Mouse (Mus musculus) forebrain, embryonic 16.5 days (tissue): ENCODE results near the gene Nkain2. TPM values are rescaled to one million over a fixed set of nuclear protein-coding genes. Genes with fewer than 3 reads are reported as not detected.
A peak's percentile ranks its signal among the peaks of the same experiment; 100 is the strongest.

ENCODE experiments used
- ATAC-seq: fragments of 200-750 bp; cut with Nextera tagmentation; 2 replicates; pipeline ENCODE4 v1.8.0; 2017; ENCODE audit warnings: mild to moderate bottlenecking, moderate library complexity
- H3K27ac ChIP-seq: fragments of 300-500 bp; sonication (generic); 2 replicates; pipeline ENCODE4 v1.5.1; 2014; ENCODE audit warnings: low read length, control low read depth
- H3K27me3 ChIP-seq: fragments of 300-500 bp; sonication (generic); replicated peaks from 2 replicates; pipeline ENCODE4 v1.6.1; 2014; ENCODE audit warnings: low read length; ENCODE audit not compliant: control insufficient read depth, insufficient read depth
- H3K36me3 ChIP-seq: fragments of 300-500 bp; sonication (generic); 2 replicates; pipeline ENCODE4 v1.6.1; 2014; ENCODE audit not compliant: control insufficient read depth, insufficient read depth
- H3K4me1 ChIP-seq: fragments of 300-500 bp; sonication (generic); replicated peaks from 2 replicates; pipeline ENCODE4 v1.6.1; 2014; ENCODE audit warnings: low read length; ENCODE audit not compliant: control insufficient read depth, insufficient read depth
- H3K4me2 ChIP-seq: fragments of 300-500 bp; sonication (generic); 2 replicates; pipeline ENCODE4 v1.6.1; 2014; ENCODE audit warnings: mild to moderate bottlenecking, low read length, control low read depth
- H3K4me3 ChIP-seq: fragments of 300-500 bp; sonication (generic); replicated peaks from 2 replicates; pipeline ENCODE4 v1.5.1; 2014; ENCODE audit warnings: mild to moderate bottlenecking, low read length, control low read depth
- H3K9ac ChIP-seq: fragments of 300-500 bp; sonication (generic); replicated peaks from 2 replicates; pipeline ENCODE4 v1.6.1; 2014; ENCODE audit warnings: low read depth, low read length, control low read depth
- H3K9me3 ChIP-seq: fragments of 300-500 bp; sonication (generic); 2 replicates; pipeline ENCODE4 v1.6.1; 2016; ENCODE audit warnings: low read length; ENCODE audit not compliant: control insufficient read depth
- WGBS: fragments of 180-500 bp; shearing (Covaris S2); extraction: QIAGEN DNeasy Blood & Tissue Kit; methylation state at CpG from one replicate; pipeline ENCODE4 v1.1.7; 2014; 5-methylcytosine and 5-hydroxymethylcytosine counted together
- polyA plus RNA-seq: library from polyadenylated mRNA; unstranded; fragments of >200 nt; fragmentation: Nextera tagmentation; extraction: Ambion mirVana; gene quantifications from 2 replicates; pipeline ENCODE4 v1.2.1, GENCODE M21; 2015

Gene Nkain2
- polyA plus RNA-seq, 1 experiment from 2014 or later, result 16.8 TPM

GRCm38 (mm10) chr10:32301024-32301597, 589.2 kb downstream of the Nkain2 start:
- Histone ChIP-seq H3K27ac (no peak overlapping the region), H3K4me3 (no peak overlapping the region), H3K9ac (no peak overlapping the region), H3K36me3 (no peaks in the 10 kb centered on the region), H3K9me3 (no peaks in the 10 kb centered on the region), H3K4me2 (no peak overlapping the region), H3K4me1 (no peaks in the 10 kb centered on the region), H3K27me3 (no peaks in the 10 kb centered on the region)
- no peak for ATAC-seq
- WGBS, result 84% methylated on average over 3 of the region's 3 CpGs

- Histone ChIP-seq H3K4me2 (no peak overlapping the region), H3K27me3 (no peaks in the 10 kb centered on the region), H3K36me3 (no peaks in the 10 kb centered on the region), H3K4me3 (no peak overlapping the region), H3K9ac (no peak overlapping the region), H3K9me3 (no peaks in the 10 kb centered on the region), H3K4me1 (no peaks in the 10 kb centered on the region), H3K27ac (no peak overlapping the region)
- ATAC-seq, result no peak
- 64% methylated on average over 2 of the region's 2 CpGs for WGBS
Observed at GRCm38 (mm10) chr10:32290487-32290886, 599.8 kb downstream of the Nkain2 start.

DNA sequence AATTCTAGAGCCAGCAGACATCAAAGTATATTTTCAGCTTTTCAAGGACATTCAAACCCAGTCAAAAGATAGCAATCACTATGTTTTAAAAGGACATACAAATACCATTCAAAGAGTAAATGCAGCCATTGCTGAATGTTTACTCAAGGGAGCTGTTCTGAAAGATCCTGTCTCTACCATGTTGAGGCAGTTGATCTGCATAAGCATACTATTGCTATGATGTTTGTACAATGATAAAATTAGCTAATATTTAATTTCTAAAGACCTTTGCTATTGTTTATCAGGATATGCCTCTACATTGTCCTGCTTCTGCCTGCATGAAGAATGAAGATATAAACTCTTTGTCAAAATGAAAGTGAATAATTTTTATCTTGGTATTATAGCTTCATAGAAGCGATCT, 606.6 kb downstream of the Nkain2 start:
- no peak overlapping the region for H3K9ac ChIP-seq
- no peak overlapping the region for H3K4me3 ChIP-seq
- H3K36me3 ChIP-seq, result no peaks in the 10 kb centered on the region
- 93% methylated on average over 1 of the region's 1 CpGs for WGBS
- no peak overlapping the region for H3K27ac ChIP-seq
- H3K4me2 ChIP-seq, result no peak overlapping the region
- no peaks in the 10 kb centered on the region for H3K4me1 ChIP-seq
- H3K27me3 ChIP-seq, result no peaks in the 10 kb centered on the region
- no peaks in the 10 kb centered on the region for H3K9me3 ChIP-seq
- no peak for ATAC-seq

- no peak overlapping the region for H3K4me2 ChIP-seq
- no peaks in the 10 kb centered on the region for H3K9me3 ChIP-seq
- no peak for ATAC-seq
- WGBS, result 69% methylated on average over 4 of the region's 4 CpGs
- H3K9ac ChIP-seq, result no peak overlapping the region
- H3K27ac ChIP-seq, result no peak overlapping the region
- no peak overlapping the region for H3K4me3 ChIP-seq
- no peaks in the 10 kb centered on the region for H3K36me3 ChIP-seq
- no peaks in the 10 kb centered on the region for H3K27me3 ChIP-seq
- H3K4me1 ChIP-seq, result no peaks in the 10 kb centered on the region
Observed at GRCm38 (mm10) chr10:32243266-32243882, 646.9 kb downstream of the Nkain2 start.

- Histone ChIP-seq H3K4me1 (no peaks in the 10 kb centered on the region), H3K36me3 (no peaks in the 10 kb centered on the region), H3K4me2 (no peak overlapping the region), H3K27ac (no peak overlapping the region), H3K9me3 (no peaks in the 10 kb centered on the region), H3K9ac (no peak overlapping the region), H3K4me3 (no peak overlapping the region), H3K27me3 (no peaks in the 10 kb centered on the region)
- ATAC-seq, result peak; percentile 81
Observed at GRCm38 (mm10) chr10:32241168-32241567, 649.1 kb downstream of the Nkain2 start.

DNA sequence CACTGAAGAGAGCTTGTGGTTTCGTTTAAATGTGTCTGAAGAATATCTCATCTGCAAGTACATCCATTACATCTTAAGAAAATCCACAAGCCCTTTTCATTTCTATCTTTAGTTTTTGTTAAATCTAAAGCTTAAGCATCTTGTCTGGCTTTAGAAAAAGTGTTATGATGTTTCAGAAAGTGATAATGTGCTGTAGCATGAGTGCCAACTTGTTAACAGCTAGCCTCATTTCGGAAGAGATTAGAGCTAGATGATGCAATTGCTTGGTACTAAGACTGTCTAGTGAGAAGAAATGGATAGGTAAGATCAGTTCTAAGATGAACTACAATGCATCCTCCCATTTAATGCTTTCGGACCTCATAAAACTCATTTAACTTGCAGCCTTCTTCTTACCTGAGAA, 707.3 kb downstream of the Nkain2 start:
- H3K27me3 ChIP-seq, result no peaks in the 10 kb centered on the region

DNA sequence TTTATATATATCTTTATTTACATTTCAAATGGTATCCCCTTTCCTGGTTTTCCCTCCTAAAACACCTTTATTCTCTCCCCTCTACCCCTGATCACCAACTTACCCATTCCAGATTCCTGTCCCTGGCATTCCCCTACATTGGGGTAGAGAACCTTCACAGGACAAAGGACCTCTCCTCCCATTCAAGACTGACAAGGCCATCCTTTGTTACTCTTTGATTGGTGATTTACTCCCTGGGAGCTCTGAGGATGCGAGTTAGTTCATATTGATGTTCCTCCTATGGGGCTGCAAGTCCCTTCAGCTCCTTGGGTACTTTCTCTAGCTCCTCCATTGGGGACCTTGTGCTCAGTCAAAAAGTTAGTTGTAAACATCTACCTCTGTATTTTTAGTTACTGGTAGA, 798.9 kb downstream of the Nkain2 start:
- Histone ChIP-seq H3K4me3 (no peak overlapping the region), H3K9me3 (no peaks in the 10 kb centered on the region), H3K4me1 (no peaks in the 10 kb centered on the region), H3K27ac (no peak overlapping the region), H3K4me2 (no peak overlapping the region), H3K9ac (no peak overlapping the region), H3K36me3 (no peaks in the 10 kb centered on the region), H3K27me3 (no peaks in the 10 kb centered on the region)
- no peak for ATAC-seq
- WGBS, result 42% methylated on average over 1 of the region's 1 CpGs

More for the DNA sequence above, 707.3 kb downstream of the Nkain2 start:
- Histone ChIP-seq H3K4me2 (no peak overlapping the region), H3K9me3 (no peaks in the 10 kb centered on the region), H3K9ac (no peak overlapping the region), H3K4me1 (no peaks in the 10 kb centered on the region), H3K4me3 (no peak overlapping the region), H3K36me3 (no peaks in the 10 kb centered on the region), H3K27ac (no peak overlapping the region)
- ATAC-seq, result peak; percentile 57; the same call in 1 of the 2 replicates
- 85% methylated on average over 3 of the region's 3 CpGs for WGBS

- H3K9me3 ChIP-seq, result no peaks in the 10 kb centered on the region
- 75% methylated on average over 6 of the region's 6 CpGs for WGBS
- H3K9ac ChIP-seq, result no peak overlapping the region
- no peaks in the 10 kb centered on the region for H3K36me3 ChIP-seq
- no peak overlapping the region for H3K4me2 ChIP-seq
- no peaks in the 10 kb centered on the region for H3K27me3 ChIP-seq
- H3K27ac ChIP-seq, result no peak overlapping the region
- no peaks in the 10 kb centered on the region for H3K4me1 ChIP-seq
- no peak overlapping the region for H3K4me3 ChIP-seq
- ATAC-seq, result no peak
Observed at GRCm38 (mm10) chr10:32060396-32060795, 829.9 kb downstream of the Nkain2 start.

GRCm38 (mm10) chr10:32058251-32058650, 832.0 kb downstream of the Nkain2 start:
- ATAC-seq, result no peak
- WGBS, result 87% methylated on average over 2 of the region's 2 CpGs

More at GRCm38 (mm10) chr10:32058251-32058650, 832.0 kb downstream of the Nkain2 start:
- no peak overlapping the region for H3K4me2 ChIP-seq
- no peaks in the 10 kb centered on the region for H3K9me3 ChIP-seq
- no peak overlapping the region for H3K27ac ChIP-seq
- no peak overlapping the region for H3K9ac ChIP-seq
- H3K4me3 ChIP-seq, result no peak overlapping the region
- no peaks in the 10 kb centered on the region for H3K27me3 ChIP-seq
- H3K36me3 ChIP-seq, result no peaks in the 10 kb centered on the region
- no peaks in the 10 kb centered on the region for H3K4me1 ChIP-seq
